Mouse (Mus musculus) right cerebral cortex, postnatal 14 days (tissue): ENCODE results near the gene Mpdz.

Experiments used
- DNase-seq: peaks from one replicate; pipeline ENCODE4 v3.0.0; 2022

Mpdz gene

DNA sequence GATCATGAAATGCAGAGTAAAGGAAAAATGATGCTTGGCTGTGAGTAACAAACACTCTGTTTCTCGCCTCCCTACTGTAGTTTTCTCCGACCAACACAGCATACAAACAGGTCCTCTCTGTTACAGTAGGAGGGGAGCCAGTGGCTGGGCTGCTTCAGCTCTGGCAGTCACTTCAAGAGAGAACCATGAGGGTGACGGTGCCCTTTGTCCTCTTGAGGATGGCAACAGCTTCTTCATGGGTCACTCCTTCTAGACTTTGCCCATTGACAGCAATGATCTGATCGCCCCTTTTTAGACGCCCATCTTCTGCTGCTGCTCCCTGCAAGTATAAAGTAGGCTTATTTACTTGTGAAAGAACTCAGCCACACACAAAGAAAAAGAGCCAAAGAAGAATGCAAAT lies 163.2 kb downstream of the Mpdz start:
- no peak for DNase-seq

DNA sequence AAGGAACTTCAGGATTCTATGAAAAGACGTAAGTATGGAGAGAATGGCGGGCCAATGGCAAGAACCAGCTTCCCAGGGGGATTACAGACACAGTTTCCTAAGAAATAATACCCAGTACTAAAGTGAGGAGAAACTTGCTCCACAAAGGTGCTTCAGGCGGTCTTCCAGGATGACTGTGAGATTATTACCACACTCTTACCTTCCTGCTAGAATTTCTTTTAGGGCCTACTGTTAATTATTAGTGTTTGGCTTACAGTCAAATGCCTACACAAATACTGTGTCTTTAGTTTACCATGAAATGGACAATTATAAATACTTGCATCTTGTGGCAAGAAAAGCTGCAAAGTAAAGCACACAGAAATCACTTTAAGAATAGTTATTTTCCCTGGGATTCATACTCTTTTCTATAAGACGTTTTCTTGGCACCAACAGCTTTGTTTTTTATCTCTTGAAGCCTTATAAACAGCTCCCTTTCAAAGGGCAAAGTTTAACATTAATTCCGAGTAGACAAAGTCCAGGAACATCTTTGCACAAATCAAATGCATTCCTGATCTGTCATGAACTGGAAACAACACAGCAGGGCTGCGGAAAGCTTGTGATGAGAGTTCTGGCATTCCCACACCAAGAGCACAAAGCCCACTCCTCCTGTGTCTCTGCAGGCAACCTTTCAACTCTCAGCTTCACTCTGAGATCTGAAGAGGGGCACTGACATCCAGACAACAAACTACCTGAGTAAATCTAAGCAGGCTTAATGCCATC lies 166.5 kb downstream of the Mpdz start:
- no peak for DNase-seq

- no peak for DNase-seq
Observed at GRCm38 (mm10) chr4:81273067-81273466, 169.5 kb downstream of the Mpdz start.

GRCm38 (mm10) chr4:81252859-81253780 lies 189.5 kb downstream of the Mpdz start:
- DNase-seq = no peak

DNA sequence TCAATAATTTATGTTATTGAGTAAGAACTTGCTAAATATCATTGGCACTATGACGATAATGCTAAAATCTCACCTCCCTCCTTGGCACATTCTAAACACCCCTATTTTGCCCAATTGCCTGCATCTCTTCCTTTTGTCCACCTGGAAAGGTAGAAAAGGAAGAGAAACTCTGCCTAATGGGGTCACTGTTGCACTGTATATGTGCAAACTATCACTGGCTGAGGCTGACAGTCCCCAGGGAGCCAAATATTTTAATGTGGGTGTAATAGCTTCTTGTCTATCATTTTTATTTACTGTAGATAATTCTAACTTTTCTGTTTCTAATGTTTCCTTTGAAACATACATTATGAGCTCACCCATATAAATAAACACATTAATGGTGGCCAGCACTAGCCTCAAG lies 190.3 kb downstream of the Mpdz start:
- no peak for DNase-seq

- DNase-seq = peak; percentile 29
Observed at GRCm38 (mm10) chr4:81251934-81252333, 190.7 kb downstream of the Mpdz start.

GRCm38 (mm10) chr4:81249245-81249644 lies 193.4 kb downstream of the Mpdz start:
- DNase-seq = no peak

GRCm38 (mm10) chr4:81236227-81236626 lies 206.4 kb downstream of the Mpdz start:
- DNase-seq = no peak
